Comparison of ENCODE assay signal across 8 mouse cellular contexts in genomic region chr13:5862626-5863407, GRCm38 (mm10). TPM values are rescaled to one million over a fixed set of nuclear protein-coding genes. Genes with fewer than 3 reads are reported as not detected.
DNase-seq lines count a peak whose midpoint lies in the region; ATAC-seq and TF ChIP-seq lines count a peak whose summit lies in the region.

No protein-coding gene starts in this region.

- H3K36me3 ChIP-seq in intestine, embryonic 15.5 days: peaks cover 16% of the 10 kb centered on the region

- intact Hi-C loops in gastrocnemius, adult 2 months (cut with DNase I): loop anchor here (5.0 to 10.0 kb wide), 7 partner anchors 34 to 1091 kb away; no protein-coding TSS in a partner anchor

- no peak for DNase-seq in layer of hippocampus, adult 2 months (ENCODE audit: low spot score in 2 of 2)
- DNase-seq in layer of hippocampus, adult 9-11 months: no peak
- DNase-seq in gastrocnemius, adult 2 months: peak; percentile 47
- DNase-seq in lung, adult 2 months: peak; percentile 62
- peak; percentile 33 for DNase-seq in right cerebral cortex, postnatal 14 days

- H3K4me2 ChIP-seq in intestine, embryonic 15.5 days (replicated peaks): peak overlapping the region; percentile 53

- H3K9me3 ChIP-seq in intestine, embryonic 15.5 days: no peaks in the 10 kb centered on the region

- no peak for TF ChIP-seq POLR2A in bone marrow, adult 2 months (IDR thresholded peaks at IDR 0.05; ENCODE audit: borderline replicate concordance, control insufficient read depth, low read depth, low read length)
- TF ChIP-seq POLR2A in lung, adult 2 months (IDR thresholded peaks at IDR 0.05; ENCODE audit: borderline replicate concordance, extremely low read depth, low read depth, low read length): no peak

- peaks cover 4% of the 10 kb centered on the region; the same call in 1 of the 2 replicates for H3K4me1 ChIP-seq in bone marrow, adult 2 months (ENCODE audit: control insufficient read depth, insufficient read depth, low read length)
- H3K4me1 ChIP-seq in intestine, embryonic 15.5 days (replicated peaks): peaks cover 20% of the 10 kb centered on the region
- H3K4me1 ChIP-seq in lung, adult 2 months (ENCODE audit: control insufficient read depth, insufficient read depth, low read length): peaks cover 26% of the 10 kb centered on the region

- TF ChIP-seq CTCF in layer of hippocampus, adult 2 months (conservative IDR thresholded peaks at IDR 0.05): no peak
- TF ChIP-seq CTCF in bone marrow, adult 2 months (IDR thresholded peaks at IDR 0.05; ENCODE audit: control insufficient read depth, insufficient read depth, low read length): no peak
- no peak for TF ChIP-seq CTCF in gastrocnemius, adult 2 months (IDR thresholded peaks at IDR 0.05)
- TF ChIP-seq CTCF in lung, adult 2 months (IDR thresholded peaks at IDR 0.05; ENCODE audit: insufficient read depth, low read length): no peak

- no peaks in the 10 kb centered on the region for H3K27me3 ChIP-seq in intestine, embryonic 15.5 days (replicated peaks)

- no peak for ATAC-seq in intestine, embryonic 15.5 days
- no peak for ATAC-seq in megakaryocyte progenitor cell, adult 5-6 weeks (replicated peaks; ENCODE audit: poor library complexity)

- H3K9ac ChIP-seq in intestine, embryonic 15.5 days: peak overlapping the region; percentile 80

- 3% methylated on average over 16 of the region's 16 CpGs for WGBS in bone marrow, adult 2 months
- WGBS in intestine, embryonic 15.5 days: 3% methylated on average over 16 of the region's 16 CpGs
- WGBS in lung, adult 2 months: 1% methylated on average over 16 of the region's 16 CpGs

- peak overlapping the region; percentile 96 for H3K27ac ChIP-seq in layer of hippocampus, adult 2 months
- peak overlapping the region; percentile 82 for H3K27ac ChIP-seq in bone marrow, adult 2 months (ENCODE audit: control insufficient read depth, insufficient read depth, low read depth, low read length, poor library complexity)
- H3K27ac ChIP-seq in gastrocnemius, adult 2 months: peak overlapping the region; percentile 97
- peak overlapping the region; percentile 97 for H3K27ac ChIP-seq in intestine, embryonic 15.5 days

- H3K4me3 ChIP-seq in layer of hippocampus, adult 2 months: peak overlapping the region; percentile 99
- peak overlapping the region; percentile 92 for H3K4me3 ChIP-seq in bone marrow, adult 2 months (replicated peaks; ENCODE audit: control insufficient read depth, low read depth, low read length)
- H3K4me3 ChIP-seq in gastrocnemius, adult 2 months: peak overlapping the region; percentile 74
- peak overlapping the region; percentile 65 for H3K4me3 ChIP-seq in intestine, embryonic 15.5 days (replicated peaks)
- H3K4me3 ChIP-seq in lung, adult 2 months (replicated peaks; ENCODE audit: extremely low read depth, low read depth, low read length): peak overlapping the region; percentile 92

RNA-seq across cellular contexts. Expression of gene Klf6, which starts 1.5 kb away (rescaled TPM):
- 10 to 100 TPM; 25.0 to 27.3 TPM for total RNA-seq in layer of hippocampus, adult 2 months (2021)
- 14.2 and 32.9 TPM in 2 replicates for polyA plus RNA-seq in bone marrow, adult 2 months (2011; ENCODE audit: insufficient read depth, insufficient read length, low replicate concordance, missing spikeins)
- 10 to 100 TPM; 23.9 to 34.5 TPM for total RNA-seq in gastrocnemius, adult 2 months (2021)
- 72.3 and 79.5 TPM in 2 replicates for polyA plus RNA-seq in intestine, embryonic 15.5 days (2015; fragmentation: Nextera tagmentation; extraction: Ambion mirVana)
- 39.5 and 44.8 TPM in 2 replicates for polyA plus RNA-seq in lung, adult 2 months (2012; rRNA removed)
- total RNA-seq in megakaryocyte progenitor cell, adult 5-6 weeks (2015): 30.6 and 65.4 TPM in 2 replicates
- total RNA-seq in megakaryocyte progenitor cell, adult 5-6 weeks (2017): 39.1 and 62.3 TPM in 2 replicates

Comparison
In these comparisons a context has a peak if more than half of its experiments do, and no peak if none do; other contexts are left out.
1. DNase-seq: peak in gastrocnemius, adult 2 months (single experiment), lung, adult 2 months (single experiment) and right cerebral cortex, postnatal 14 days (single experiment); none in layer of hippocampus, adult 2 months (0 of 2) and layer of hippocampus, adult 9-11 months (single experiment).
2. Peak in every context shown above with its lines, with median percentiles within 50 percentile points of each other: H3K27ac ChIP-seq and H3K4me3 ChIP-seq.